Mouse (Mus musculus) MEL-GATA-1-ER (cell line): ENCODE data around the gene Slc30a7.
A peak's percentile ranks its signal among the peaks of the same experiment; 100 is the strongest.
"Not testable (repeated sequence)": the region's sequence is repeated elsewhere in the genome, so short reads cannot be mapped to it uniquely, and the experiment has no call there.

ENCODE experiments used
- DNase-seq: peaks from one replicate; pipeline ENCODE4 v3.0.0-alpha.2; 2012; ENCODE audit warnings: low read depth; ENCODE audit errors: extremely low read depth

Gene Slc30a7

DNA sequence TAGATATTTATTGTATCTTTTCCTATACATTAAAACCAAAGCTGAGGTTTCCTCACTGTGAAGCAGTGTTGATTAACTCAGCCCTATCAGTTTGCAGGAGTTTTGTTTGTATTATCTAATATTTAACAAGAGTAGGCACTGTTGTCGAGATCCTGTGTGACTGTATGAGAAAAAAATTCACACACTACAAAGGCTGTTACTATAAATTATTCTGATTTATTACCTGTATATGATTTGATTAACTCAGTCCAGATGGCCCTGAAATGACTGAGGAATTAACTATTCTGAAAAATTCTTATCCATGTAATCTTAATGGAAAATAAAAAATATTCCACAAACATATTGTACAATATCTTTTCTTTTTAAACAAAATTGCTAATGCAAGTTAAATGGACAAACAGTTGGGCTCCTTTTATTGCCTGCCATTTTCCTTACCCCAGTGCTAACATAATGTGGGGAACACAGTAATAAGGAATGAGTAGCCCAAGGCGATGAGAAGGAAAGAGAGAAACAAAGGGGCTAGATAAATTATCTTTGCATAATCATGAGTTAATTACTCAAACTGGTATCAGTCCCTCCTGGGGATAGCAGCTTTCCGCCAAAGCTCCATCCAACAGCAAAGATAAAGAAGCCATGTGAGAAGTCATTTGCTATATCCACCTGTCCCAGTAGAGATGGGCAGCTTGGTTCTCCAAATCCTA lies 57.8 kb downstream of the Slc30a7 start:
- no peak for DNase-seq

DNA sequence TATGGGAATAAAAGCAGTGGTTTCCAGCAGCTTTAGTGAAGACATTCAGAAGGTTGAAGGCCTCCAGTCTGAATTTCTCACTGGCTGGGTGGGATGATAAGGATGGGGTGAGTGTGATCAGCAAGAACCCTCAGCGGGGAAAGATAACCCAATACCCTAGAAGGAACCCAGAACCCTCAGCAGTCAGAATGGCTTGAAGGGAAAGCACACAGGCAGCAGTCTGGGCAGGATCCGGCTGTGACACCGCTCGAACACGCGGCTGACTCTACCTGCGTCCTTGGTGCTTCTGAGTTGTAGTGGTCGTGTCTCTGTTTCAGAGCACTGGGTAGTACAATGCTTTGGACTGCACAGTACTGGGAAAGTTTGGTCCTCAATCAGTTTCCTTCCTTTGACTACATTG lies 60.9 kb downstream of the Slc30a7 start:
- no peak for DNase-seq

DNA sequence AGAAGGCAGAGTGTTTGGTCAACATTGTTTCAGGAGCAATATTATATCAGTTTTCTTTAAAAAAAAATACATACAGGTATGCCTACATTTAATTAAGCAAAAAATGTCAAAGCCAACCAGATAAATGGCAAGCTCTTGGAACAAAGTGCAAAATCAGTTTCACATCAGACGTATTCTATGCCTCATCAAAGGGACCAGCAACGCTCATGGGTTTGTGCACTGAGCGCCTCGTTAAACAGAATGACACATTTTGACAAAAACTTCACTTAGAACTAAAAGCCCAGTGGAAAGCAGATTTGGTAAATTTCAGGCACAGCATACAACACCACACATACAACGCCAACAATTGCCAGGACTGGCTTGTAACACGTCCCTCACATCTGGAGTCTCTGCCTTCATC lies 62.8 kb downstream of the Slc30a7 start:
- DNase-seq = no peak

DNA sequence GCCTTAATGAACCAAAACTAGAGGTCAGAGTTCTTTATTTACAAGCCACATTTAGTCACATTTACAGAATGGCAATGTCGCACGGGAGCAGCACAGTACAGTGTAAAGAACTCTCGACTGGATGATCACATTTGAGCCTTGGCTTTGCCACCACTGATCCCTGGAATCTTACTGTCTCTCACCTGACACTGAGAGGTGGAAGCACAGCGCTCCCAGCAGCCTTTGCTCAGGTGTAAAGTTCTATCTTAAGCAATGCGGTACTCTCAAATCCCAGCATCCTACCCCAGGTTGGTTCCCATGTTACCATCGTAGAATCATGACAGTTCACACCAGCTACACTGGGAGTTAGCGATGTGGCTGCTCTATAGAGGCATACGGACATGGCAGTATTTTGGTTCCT lies 65.7 kb downstream of the Slc30a7 start:
- no peak for DNase-seq

DNA sequence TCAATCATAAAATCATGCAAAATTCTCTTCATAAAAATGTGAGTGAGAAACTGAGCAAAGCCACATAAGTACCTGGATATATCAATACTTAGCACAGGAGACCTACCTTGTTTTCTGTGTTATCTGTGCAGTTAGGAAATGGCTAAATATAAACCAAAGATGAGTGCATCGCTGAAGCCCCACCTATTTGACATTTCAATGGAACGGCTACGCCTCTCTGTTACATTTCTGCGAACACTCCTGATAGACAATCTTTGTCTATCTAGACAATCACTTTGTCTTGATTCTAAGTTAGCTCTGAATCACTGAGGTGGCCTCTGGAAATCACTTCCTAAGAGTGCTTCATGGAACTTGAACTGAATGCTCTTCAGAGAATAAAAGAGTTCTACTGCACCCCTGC lies 66.7 kb downstream of the Slc30a7 start:
- DNase-seq = no peak

DNA sequence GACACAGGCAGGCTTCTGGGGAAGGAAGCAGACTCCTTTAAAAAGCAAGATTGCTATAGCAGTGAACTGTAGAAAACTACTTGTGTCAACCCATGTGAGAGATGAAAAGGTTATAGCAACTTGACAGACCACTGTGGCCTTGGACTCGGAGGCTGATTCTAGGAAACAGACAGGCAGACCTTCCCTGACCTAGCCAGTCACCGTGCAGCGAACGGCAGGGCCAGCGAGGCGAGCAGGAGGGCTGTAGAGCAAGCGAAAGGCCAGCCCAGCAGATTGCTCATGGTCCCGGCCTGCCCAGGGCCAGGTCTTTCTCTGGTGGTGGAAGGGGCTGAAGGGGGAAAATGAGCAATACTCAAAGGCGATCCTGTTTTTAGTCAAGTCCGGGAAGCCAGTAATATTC lies 69.4 kb downstream of the Slc30a7 start:
- DNase-seq = no peak

DNA sequence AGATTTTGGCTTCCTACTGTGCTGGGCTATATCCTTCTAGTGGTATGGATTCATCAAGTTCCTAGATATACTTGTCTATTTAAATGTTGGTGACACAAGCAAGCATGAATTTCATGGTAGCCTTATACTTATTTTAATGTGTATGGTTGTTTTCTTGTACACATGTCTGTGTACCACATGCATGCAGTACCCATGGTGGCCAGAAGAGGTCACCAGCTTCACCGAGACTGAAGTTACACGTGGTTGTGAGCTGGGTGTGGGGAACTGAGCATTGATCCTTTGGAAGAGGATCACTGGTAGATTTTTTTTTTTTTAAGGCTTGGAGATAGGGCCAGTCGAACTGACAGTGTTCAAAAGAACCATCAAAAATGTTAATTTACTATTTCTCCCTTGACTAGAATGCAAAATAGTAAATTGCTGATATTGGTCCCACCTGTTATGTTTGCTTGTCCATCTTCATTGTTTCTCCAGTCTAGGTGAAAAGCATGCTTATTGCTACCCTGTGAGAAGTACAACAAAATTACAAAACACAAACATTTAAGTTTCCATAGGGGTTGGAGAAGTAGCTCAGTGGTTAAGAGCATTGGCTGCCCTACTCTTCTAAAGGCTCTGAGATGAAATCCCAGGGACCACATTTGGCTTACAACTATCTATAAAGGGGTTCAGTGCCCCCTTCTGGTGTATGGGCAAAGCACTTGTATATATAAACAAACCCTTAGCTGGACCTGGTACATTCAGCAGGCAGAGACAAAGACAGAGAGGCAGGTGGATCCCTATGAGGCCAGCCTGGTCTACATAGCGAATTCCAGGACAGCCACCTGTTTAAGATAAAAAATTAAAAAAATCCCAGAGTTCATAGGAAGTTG lies 70.2 kb downstream of the Slc30a7 start:
- peak; percentile 51 for DNase-seq

DNA sequence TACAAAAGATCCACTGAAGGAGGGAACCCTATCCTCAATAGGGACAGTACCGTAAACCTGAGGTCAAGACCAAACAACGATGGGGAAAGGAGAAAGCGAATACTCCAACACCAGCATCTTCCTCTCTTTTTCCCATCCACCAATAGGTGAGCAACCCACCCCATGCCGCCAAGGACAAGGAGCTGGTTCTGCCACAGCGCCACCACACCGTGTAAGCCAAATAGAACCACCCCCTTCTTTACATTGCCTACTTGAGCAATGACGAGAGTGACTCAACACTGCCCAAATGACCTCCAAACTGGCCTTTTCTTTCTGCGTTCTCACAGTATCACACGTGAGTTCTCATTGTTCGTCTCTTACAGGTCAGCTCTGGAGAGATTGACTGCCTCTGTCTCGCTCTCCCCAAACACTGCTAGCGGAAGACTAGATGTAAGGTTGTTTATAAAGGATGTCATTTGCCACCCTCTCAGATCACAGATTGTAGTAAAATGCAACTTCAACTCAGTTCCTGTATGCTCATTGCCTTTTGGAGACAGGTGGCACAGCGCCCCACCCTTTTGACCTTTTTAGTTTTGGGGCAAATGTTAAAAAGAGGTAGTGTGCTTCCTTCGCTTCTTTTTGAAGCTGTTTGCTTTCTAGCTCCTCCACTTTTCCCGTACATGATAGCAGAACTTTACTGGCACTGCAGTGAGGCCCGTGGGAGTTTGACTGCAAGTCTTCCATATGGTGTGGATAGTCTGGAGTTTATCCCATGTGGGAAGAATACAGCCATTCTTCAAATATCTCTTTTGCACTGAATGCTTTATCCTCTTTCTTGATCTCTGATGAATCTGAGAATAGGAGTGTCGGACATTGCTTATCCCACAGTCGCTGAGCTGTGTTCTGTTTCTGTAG lies 73.7 kb downstream of the Slc30a7 start:
- DNase-seq = no peak

DNA sequence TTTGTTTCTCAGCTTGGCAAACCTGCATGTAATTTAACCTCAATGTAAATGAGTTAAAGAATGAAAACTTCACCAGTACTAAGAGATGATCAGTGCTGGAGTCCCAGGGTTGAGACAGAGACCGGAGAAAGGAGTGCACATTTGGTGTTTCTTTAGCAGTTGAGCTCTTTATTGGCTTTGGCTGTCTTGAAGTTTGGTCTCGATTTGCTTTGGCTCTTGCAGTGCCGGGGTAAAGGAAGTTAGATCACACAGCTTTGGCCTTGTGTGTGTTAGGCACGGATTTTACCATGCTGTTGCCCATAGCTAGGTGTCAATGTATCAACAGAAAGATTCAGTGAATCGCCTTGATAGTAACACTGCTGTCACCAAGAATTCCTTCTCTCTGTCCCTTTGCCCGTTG lies 75.5 kb downstream of the Slc30a7 start:
- DNase-seq = no peak

DNA sequence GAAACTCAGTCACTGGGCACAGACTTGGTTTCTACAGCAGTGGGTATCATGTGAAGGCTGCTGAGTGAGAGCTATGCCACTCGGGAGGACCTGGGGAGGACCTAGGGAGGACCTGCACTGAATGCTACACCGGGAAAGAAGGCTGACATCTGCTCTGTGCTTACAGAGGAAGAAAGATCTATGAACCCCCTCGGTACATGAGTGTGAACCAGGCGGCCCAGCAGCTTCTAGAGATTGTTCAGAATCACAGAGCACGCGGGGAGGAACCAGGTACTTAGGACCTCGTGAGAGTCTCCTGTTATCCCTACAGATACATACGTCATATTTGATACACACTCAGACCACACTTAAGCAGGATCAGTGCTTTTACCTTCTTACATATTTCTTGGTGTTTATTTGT lies 80.7 kb downstream of the Slc30a7 start:
- no peak for DNase-seq

DNA sequence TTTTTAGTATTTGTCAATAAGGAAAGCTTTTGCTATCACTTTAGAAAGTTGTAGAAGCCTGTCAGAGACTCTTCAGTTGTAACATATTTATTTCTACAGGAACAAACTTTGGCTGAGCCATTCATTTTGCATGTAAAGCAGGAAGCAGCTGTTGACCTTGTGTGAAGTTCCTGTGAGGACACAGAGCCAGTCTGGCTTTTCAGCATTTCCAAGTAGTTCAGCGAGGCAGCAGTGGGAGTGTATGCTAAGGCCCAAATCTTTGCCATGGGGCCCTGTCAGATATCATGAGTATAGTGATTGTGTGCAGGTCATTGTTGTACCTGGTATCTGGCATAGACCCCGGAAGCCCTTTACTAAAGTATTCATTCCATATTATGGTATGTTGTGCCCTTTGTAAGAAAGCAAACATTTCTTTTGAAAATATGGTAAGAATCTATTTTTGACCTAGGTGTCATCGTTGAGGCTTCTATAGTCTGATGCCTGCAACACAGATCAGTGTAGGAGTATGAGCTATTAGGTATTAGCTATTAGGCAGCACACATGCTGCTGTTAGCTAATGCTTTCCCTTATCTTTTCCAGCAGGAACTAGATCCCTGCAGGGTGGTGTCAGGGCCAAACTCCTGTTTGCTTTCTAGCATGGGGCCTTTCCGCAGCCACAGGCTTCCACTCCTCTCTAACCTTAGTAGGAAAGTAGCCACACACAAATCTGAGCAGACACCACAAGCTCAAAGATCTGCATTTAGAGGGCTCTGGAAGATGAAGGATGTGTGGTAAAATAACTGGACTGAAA lies 82.6 kb downstream of the Slc30a7 start:
- DNase-seq = no peak

DNA sequence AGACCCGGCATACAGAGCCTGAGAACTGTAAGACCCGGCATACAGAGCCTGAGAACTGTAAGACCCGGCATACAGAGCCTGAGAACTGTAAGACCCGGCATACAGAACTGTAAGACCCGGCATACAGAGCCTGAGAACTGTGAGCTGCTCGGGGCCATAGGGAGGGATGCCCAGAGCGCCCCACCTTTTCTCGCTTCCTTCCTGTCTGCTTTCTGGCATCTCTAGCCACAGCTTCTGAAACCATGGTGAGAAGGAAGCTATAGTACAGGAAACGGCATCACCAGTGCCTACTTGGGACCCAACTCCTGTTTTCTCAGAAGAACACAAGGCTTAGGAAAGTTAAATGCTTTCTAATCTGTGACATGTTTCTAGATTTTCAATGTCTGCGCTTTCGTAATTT lies 99.8 kb downstream of the Slc30a7 start:
- DNase-seq = not testable (repeated sequence)

DNA sequence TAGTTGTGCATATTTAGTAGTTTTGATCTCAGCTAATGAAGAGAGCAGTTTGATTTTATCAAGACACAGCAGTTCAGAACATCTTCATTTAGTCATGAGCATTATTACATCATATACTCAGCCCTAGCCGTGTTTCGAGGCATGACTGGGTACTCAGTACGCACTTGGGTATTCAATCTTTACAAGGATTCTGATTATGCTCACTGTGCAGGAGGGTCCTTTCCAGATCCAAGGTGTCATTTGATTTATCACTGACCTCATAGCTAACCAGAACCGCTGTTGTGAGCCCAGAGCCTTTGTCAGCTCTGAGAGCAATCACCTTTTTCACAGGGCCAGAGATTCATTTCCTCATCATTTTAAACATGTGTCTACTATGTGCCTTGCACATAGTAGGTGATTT lies 101.6 kb downstream of the Slc30a7 start:
- DNase-seq = no peak

DNA sequence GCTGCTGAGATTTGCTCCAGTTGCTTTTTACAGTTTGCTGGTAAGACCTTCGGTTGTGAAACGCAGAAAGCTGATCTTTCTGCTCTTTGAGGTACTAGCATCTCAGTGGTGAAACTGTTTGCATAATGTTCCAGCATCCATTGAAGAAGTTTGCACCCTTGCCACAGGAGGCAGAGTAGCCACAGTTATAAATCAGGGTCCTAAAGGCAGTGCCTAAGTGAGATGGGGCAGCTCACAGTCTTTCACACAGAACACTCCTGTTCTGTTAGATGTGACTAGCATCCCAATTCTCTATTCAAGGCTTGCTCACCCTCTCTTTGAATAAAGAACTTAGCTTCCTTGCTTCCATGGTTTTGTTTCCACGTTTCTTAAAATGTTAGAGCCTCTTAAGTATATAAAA lies 102.1 kb downstream of the Slc30a7 start:
- DNase-seq = no peak

DNA sequence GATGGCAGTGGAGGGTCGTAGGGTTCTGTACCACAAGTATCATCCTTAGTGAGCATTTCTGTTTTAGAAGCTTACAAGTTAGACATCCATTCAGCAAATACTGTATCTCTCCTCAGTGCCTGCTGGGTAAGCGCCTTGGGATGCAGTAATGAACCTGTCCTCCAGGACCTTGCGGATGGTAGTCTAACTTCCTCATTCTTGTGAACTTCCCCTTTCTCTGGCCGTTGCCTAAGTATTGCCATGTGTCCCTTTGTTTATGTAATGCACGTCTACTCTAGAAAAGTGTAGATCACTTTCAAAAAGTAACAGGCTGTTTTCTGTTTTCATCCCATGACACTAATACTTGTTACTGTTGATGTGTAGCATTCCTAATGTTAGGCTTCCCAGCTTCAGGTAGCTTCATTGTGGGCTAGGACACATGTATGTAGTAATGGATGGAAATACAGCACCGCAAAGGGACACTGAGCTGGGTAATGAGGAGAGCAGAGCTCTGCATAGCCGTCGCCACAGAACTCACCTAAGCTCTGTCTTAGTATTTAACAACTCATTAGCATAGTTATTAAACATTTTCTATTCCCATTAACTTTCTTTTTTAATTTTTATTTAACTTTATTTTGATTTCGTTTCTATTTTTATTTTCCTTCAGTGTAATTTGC lies 104.8 kb downstream of the Slc30a7 start:
- DNase-seq = peak; percentile 97

DNA sequence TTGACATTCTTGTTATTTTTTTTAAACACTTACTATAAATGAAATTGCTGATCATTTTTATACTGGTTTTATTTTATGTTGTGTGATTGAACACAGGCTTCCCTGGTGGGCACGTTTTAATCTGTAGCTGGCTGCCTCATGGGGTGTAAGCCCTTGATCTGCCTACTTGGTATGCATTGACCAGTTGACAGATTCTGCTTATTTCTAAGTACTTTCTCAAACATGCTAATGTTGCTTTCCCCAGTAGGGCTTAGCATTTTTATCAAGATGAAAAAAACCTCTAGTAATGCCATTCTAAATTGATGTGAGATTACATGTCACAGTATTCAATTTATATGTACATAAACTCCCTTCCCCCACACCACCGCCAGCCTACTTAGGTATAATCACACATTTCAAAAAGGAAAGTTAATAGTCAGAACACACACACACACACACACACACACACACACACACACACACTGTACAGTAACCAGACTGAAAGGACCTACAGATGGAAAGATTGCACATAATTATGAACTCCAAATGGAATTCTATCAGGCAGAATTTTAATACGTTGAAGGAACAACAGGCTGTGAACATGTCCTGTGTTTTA lies 108.8 kb downstream of the Slc30a7 start:
- DNase-seq = no peak

DNA sequence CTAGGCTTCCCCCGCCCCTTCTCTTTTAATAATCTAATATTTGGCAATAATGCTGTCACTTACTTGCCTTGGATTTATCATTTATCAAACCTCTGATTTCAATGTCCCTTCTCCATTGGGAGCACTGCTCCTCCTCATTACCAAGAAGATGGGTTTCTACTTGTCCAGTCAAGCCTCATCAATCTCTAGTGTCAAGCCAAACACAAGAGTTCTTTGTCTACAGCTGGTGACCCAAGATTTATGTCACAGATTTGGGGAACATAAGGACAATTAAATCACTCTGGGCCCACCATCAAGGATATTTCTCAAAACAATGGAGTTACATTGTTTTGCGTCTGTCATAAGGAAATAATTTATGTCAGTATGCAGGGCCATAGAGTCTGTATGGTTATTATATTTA lies 114.0 kb downstream of the Slc30a7 start:
- DNase-seq = no peak

DNA sequence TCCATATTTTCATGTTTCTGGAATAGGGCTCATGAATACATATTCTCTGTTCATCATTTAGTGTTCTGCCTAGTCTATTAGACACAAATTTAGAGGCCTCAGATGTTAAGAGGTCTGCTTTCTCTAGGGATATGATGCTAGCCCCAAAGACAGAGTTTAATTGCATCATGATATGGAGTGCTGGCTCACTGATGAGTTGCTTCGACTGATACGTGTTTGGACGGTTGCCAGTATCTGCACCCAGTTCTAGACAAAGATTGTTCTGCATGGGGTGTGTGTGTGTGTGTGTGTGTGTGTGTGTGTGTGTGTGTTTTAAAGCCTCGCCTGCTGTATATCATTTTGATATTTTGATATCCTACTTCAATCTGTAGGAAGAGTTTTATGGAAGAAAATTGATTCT lies 114.9 kb downstream of the Slc30a7 start:
- DNase-seq = no peak
